ENCODE assay signal across 9 mouse cellular contexts in genomic region chr8:87893547-87893946, GRCm38 (mm10).
DNase-seq lines count a peak whose midpoint lies in the region; ATAC-seq and TF ChIP-seq lines count a peak whose summit lies in the region.
"Had no signal": no experiment of that assay in that cellular context is flagged by ENCODE, and none has a peak within 500 bp of the region (broad histone marks: within the 10 kb centered on the region; RNA-seq: fewer than 3 reads in every experiment).

No protein-coding gene starts in this region.

- TF ChIP-seq CTCF in kidney, adult 2 months (conservative IDR thresholded peaks at IDR 0.05; ENCODE audit: insufficient read depth, insufficient read length, low read depth, low read length): no peak

- H3K4me3 ChIP-seq in kidney, adult 2 months (ENCODE audit: insufficient read depth, low read depth, low read length): no peak overlapping the region

- TF ChIP-seq POLR2A in kidney, adult 2 months (IDR thresholded peaks at IDR 0.05; ENCODE audit: low read depth, low read length): no peak

- no peaks in the 10 kb centered on the region for H3K4me1 ChIP-seq in kidney, adult 2 months (ENCODE audit: control insufficient read depth, insufficient read depth, low read length)

- H3K27ac ChIP-seq in kidney, adult 2 months (ENCODE audit: insufficient read depth, low read depth, low read length): no peak overlapping the region

- 45% methylated on average over 6 of the region's 6 CpGs for WGBS in kidney, adult 2 months

- ATAC-seq in monocyte, adult 5-6 weeks (replicated peaks; ENCODE audit: insufficient number of reproducible peaks, low FRiP score, low TSS enrichment, poor library complexity, severe bottlenecking): no peak

- DNase-seq in kidney, adult 2 months: peak; percentile 19
- no peak for DNase-seq in kidney, postnatal 14 days
- peak; percentile 38 for DNase-seq in ovary, postnatal 36 days (ENCODE audit: low spot score)
- no peak for DNase-seq in ovary, postnatal 10 days (ENCODE audit: low spot score)
- DNase-seq in gonadal fat pad, adult 2 months (ENCODE audit: low read depth): peak; percentile 86
- DNase-seq in testis, postnatal 10 days (ENCODE audit: low spot score): peak; percentile 65
- no peak for DNase-seq in c-Kit-positive CD71-positive TER-119-positive erythroid progenitor cells, embryonic 14.5 days (ENCODE audit: low spot score)
- DNase-seq: gastrocnemius, postnatal 25 days had no signal

- no peaks in the 10 kb centered on the region for H3K27me3 ChIP-seq in kidney, adult 2 months (replicated peaks; ENCODE audit: control insufficient read depth, insufficient read depth, low read length)

- no peaks in the 10 kb centered on the region for H3K36me3 ChIP-seq in kidney, adult 2 months (ENCODE audit: control insufficient read depth, insufficient read depth, low read length)

Comparison
In these comparisons a context has a peak if more than half of its experiments do, and no peak if none do; other contexts are left out.
1. DNase-seq: peak in kidney, adult 2 months (single experiment), ovary, postnatal 36 days (single experiment), gonadal fat pad, adult 2 months (single experiment) and testis, postnatal 10 days (single experiment); none in kidney, postnatal 14 days (single experiment), ovary, postnatal 10 days (single experiment) and c-Kit-positive CD71-positive TER-119-positive erythroid progenitor cells, embryonic 14.5 days (single experiment).